Mouse (Mus musculus) forebrain, embryonic 12.5 days (tissue): ENCODE measurements at regions not wholly inside any gene's neighbourhood (a gene's known extent, or its start where the extent isn't known, plus 50 kb on each side); places are given as distances from the start of the nearest gene placed in this dataset.

ENCODE experiments used
- ATAC-seq: fragments of 200-750 bp; cut with Nextera tagmentation; 2 replicates; pipeline ENCODE4 v1.8.0; 2017; ENCODE audit warnings: moderate TSS enrichment; ENCODE audit not compliant: low FRiP score
- H3K27ac ChIP-seq: fragments of 300-500 bp; sonication (generic); 2 replicates; pipeline ENCODE4 v1.5.1; 2016; ENCODE audit warnings: mild to moderate bottlenecking
- H3K27me3 ChIP-seq: fragments of 300-500 bp; sonication (generic); 2 replicates; pipeline ENCODE4 v1.6.1; 2016; ENCODE audit warnings: mild to moderate bottlenecking
- H3K36me3 ChIP-seq: fragments of 300-500 bp; sonication (generic); replicated peaks from 2 replicates; pipeline ENCODE4 v1.6.1; 2016; ENCODE audit warnings: mild to moderate bottlenecking
- H3K4me1 ChIP-seq: fragments of 300-500 bp; sonication (generic); 2 replicates; pipeline ENCODE4 v1.6.1; 2016
- H3K4me2 ChIP-seq: fragments of 300-500 bp; sonication (generic); 2 replicates; pipeline ENCODE4 v1.6.1; 2016; ENCODE audit warnings: mild to moderate bottlenecking, moderate library complexity
- H3K4me3 ChIP-seq: fragments of 300-500 bp; sonication (generic); replicated peaks from 2 replicates; pipeline ENCODE4 v1.5.1; 2016; ENCODE audit warnings: mild to moderate bottlenecking
- H3K9ac ChIP-seq: fragments of 300-500 bp; sonication (generic); 2 replicates; pipeline ENCODE4 v1.6.1; 2016; ENCODE audit warnings: mild to moderate bottlenecking
- H3K9me3 ChIP-seq: fragments of 300-500 bp; sonication (generic); 2 replicates; pipeline ENCODE4 v1.6.1; 2016
- WGBS: fragments of 180-500 bp; shearing (Covaris S2); methylation state at CpG from one replicate; pipeline ENCODE4 v1.1.7; 2016; 5-methylcytosine and 5-hydroxymethylcytosine counted together

DNA sequence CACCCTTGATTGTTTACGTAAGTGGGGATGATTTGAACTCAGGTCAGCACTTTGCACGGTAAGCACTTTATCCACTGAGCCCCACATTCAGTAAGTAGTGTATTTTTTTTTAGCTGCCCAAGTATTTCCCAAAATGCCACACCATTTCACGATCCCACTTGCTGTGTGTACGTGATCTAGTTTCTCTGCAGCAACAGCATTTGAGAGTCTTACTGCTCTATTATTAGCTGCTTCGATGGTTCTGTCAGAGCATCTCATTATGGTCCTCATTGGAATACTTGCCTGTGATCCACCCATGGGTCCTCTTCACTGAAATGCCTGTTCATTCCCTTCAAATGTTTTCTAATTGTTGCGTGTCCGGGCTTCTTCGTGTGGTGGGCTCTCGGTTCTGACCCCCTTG lies 120.1 kb upstream of the Ces5a start:
- Histone ChIP-seq H3K4me2 (no peak overlapping the region), H3K9me3 (no peaks in the 10 kb centered on the region), H3K36me3 (no peaks in the 10 kb centered on the region), H3K9ac (no peak overlapping the region), H3K27me3 (no peaks in the 10 kb centered on the region), H3K27ac (no peak overlapping the region), H3K4me3 (no peak overlapping the region), H3K4me1 (no peaks in the 10 kb centered on the region)
- WGBS, result 90% methylated on average over 9 of the region's 9 CpGs
- ATAC-seq, result no peak

DNA sequence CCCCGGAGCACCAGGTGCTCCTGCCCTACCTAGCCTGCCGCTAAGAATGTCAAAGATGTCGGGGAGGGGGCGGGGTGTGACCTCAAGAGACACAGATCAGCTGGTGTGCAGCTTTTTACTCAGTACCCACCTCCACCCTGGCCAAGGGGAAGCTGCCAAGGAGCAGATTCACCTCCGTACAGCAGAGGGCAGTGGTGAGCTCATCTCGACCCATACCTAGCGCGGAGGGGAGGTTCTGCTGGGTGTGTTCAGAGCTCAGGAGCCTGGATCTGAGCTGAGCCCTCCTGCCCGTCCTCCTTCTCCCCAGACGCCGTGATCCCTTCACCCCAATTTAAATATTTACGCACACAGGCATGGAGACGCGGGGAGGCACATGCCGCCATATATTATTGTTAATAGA lies 126.1 kb upstream of the Ces5a start:
- Histone ChIP-seq H3K4me3 (peak overlapping the region; percentile 23), H3K36me3 (no peaks in the 10 kb centered on the region), H3K27ac (no peak overlapping the region), H3K9ac (no peak overlapping the region), H3K9me3 (no peaks in the 10 kb centered on the region), H3K27me3 (no peaks in the 10 kb centered on the region), H3K4me1 (no peaks in the 10 kb centered on the region), H3K4me2 (peak overlapping the region; percentile 50)
- WGBS, result 1% methylated on average over 15 of the region's 15 CpGs
- peak; percentile 96 for ATAC-seq

DNA sequence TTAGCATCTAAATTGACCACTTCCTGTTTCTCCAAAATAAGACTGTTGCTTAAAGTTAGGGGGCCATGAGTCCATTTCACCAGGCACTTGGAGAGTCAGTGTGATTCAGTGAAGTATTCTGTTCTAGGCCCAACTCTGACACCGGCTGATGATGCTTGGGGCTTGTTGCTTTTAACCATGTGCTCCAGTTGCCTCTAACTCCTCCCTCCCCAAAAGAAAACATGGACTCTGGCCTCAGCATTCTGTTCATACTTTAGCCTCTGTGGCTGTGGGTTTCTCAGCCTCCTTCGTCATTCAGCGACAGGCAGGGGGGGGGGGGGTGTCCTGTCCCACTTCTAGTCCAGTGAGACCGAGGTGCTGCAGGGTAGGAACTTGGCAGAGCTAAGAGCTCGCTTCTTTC lies 126.6 kb upstream of the Ces5a start:
- no peak overlapping the region for H3K9ac ChIP-seq
- 80% methylated on average over 5 of the region's 5 CpGs for WGBS
- no peak for ATAC-seq

DNA sequence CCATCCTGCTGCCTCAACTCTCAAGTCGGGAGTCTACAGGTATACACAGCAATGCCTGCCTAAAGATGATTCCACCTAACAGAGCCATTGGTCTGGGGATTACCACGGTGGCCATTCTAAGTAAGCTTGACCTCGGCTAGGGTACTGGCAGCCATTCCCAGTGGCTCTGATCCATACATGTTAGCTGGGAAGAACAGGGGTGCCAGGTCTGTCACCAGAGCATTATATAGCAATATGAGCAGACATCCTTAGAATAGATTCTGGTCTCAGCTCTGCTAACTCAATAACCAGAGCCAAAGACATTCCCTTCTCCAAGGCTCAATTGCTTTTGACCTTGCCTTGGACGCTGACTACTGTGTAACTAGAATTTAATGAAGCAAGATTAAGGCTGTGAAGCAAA lies 128.2 kb upstream of the Ces5a start:
- 90% methylated on average over 4 of the region's 4 CpGs for whole genome bisulfite sequencing
- H3K9me3 ChIP-seq, result no peaks in the 10 kb centered on the region
- no peak overlapping the region for H3K4me3 ChIP-seq
- no peaks in the 10 kb centered on the region for H3K4me1 ChIP-seq
- no peaks in the 10 kb centered on the region for H3K36me3 ChIP-seq
- ATAC-seq, result no peak
- no peak overlapping the region for H3K4me2 ChIP-seq
- no peaks in the 10 kb centered on the region for H3K27me3 ChIP-seq
- no peak overlapping the region for H3K27ac ChIP-seq
- H3K9ac ChIP-seq, result no peak overlapping the region

More for the DNA sequence above, 126.6 kb upstream of the Ces5a start:
- Histone ChIP-seq H3K27ac (no peak overlapping the region), H3K27me3 (no peaks in the 10 kb centered on the region), H3K4me1 (no peaks in the 10 kb centered on the region), H3K4me2 (peak overlapping the region; percentile 50), H3K4me3 (no peak overlapping the region), H3K9me3 (no peaks in the 10 kb centered on the region), H3K36me3 (no peaks in the 10 kb centered on the region)

DNA sequence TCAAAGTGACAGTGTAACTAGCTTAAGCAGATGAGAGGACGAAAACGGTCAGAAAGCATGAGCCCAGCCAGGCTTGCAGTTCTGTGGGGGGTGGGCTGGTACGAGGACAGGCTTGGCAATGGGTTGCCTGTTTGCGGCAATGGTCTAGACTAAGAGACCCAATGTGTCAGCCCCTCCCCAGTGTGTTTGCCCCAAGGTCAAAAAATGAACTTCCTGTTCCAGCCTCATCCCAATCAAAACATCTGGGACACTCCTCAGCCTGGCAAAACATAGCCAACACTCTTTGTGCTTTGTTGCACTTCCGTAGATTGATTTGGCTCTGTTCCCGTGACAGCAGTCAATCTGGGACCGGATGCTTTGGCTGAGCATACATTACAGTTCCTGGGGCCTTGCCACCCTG lies 132.7 kb upstream of the Ces5a start:
- 73% methylated on average over 7 of the region's 7 CpGs for WGBS
- no peaks in the 10 kb centered on the region for H3K4me1 ChIP-seq
- H3K27me3 ChIP-seq, result no peaks in the 10 kb centered on the region
- ATAC-seq, result no peak
- H3K9ac ChIP-seq, result no peak overlapping the region
- H3K36me3 ChIP-seq, result no peaks in the 10 kb centered on the region
- H3K4me3 ChIP-seq, result no peak overlapping the region
- no peak overlapping the region for H3K4me2 ChIP-seq
- H3K9me3 ChIP-seq, result no peaks in the 10 kb centered on the region
- H3K27ac ChIP-seq, result no peak overlapping the region

DNA sequence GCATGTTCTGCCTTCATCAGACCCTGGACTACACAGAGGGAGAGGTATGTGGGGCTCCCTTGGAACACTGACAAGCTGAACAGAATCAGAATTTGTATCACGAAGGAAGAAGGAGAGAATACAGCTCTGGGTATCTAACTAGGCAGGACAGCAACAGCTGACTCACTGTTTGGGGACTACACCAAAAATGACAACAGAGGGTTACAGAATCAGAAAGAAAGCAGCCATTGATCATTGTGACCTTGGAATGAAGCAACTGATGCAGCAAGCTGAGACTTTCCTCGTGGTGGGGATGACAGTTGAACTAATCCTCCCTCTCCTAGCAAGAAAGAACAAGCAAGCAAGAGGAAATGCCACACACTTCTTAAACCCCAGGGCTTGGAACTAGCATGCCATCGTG lies 135.0 kb upstream of the Gnao1 start:
- Histone ChIP-seq H3K4me3 (no peak overlapping the region), H3K9me3 (no peaks in the 10 kb centered on the region), H3K27me3 (no peaks in the 10 kb centered on the region), H3K36me3 (no peaks in the 10 kb centered on the region), H3K4me2 (no peak overlapping the region), H3K4me1 (no peaks in the 10 kb centered on the region), H3K9ac (no peak overlapping the region), H3K27ac (no peak overlapping the region)
- 69% methylated on average over 3 of the region's 3 CpGs for WGBS
- ATAC-seq, result no peak

DNA sequence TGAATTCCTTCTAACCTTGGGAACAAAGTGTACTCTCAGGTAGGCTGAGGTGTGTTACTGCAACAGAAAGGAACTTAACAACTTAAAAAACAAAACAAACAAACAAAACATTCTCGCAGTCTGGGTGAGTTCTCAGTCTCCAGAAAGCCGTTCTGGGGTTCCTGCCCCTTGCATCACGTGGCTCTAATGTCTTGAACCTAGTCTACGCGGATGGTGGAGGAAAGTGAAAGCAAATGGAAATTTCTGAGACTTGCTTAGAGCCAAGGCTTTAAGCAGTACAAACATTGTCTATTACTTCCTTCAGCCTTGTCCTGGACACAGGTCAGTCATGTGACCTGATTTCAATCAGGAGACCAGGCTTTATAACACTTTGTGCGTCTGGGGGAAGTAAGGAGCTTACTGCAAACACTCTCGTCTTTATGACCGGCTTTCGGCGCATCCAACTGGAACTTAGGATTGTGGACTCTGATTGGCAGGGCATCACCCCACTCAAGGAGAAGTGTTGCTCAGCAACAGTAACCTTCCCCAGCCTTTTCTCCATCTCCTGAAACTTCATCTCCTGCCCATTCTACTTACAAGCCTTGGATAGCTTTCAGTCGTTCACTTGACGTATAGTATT lies 125.9 kb upstream of the Gnao1 start:
- Histone ChIP-seq H3K4me1 (peaks cover 2% of the 10 kb centered on the region; the same call in 1 of the 2 replicates), H3K4me2 (no peak overlapping the region), H3K9ac (no peak overlapping the region), H3K27me3 (no peaks in the 10 kb centered on the region), H3K4me3 (no peak overlapping the region), H3K9me3 (no peaks in the 10 kb centered on the region), H3K36me3 (no peaks in the 10 kb centered on the region), H3K27ac (no peak overlapping the region)
- WGBS, result 87% methylated on average over 12 of the region's 12 CpGs
- ATAC-seq, result no peak

DNA sequence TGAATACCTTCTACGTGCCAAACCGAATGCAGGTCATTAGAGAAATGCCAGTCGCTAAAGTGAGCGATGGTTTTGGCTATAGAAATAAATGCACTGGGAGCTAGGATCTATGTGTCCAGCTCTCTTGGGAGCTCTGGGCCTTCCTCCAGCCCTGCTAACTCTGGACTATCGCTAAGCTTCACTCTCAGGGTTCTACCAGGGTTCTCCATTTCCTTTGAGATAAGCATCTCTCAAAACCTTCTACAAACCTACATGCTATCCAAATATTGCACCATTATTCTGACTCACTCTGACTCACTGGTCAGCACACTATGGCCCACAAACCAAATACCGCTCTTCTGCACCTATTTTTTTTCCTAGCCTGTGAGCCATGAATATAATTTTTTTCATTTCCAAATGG lies 125.4 kb upstream of the Gnao1 start:
- Histone ChIP-seq H3K4me3 (no peak overlapping the region), H3K9ac (no peak overlapping the region)
- WGBS, result 93% methylated on average over 6 of the region's 6 CpGs

DNA sequence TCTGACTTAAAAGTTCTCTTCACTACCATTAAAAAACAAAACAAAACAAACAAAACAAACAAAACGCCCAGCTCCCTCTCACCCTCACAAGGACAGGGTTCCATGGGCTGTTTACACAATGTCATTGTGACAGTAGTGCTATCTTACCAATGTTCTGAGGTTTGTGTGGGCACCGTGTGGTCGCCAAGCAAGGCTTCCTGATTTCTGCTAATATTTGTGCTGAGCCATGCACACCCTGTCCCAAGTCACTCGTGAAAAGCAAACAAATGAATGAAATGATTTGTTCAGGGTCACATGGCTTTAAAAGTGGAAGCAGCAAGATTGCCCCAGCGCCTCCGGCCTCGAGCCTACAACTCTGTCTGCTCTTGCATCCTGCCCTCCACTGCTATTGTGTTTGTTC lies 120.9 kb upstream of the Gnao1 start:
- Histone ChIP-seq H3K9ac (no peak overlapping the region), H3K36me3 (no peaks in the 10 kb centered on the region), H3K4me2 (no peak overlapping the region), H3K4me1 (peaks cover 10% of the 10 kb centered on the region), H3K27me3 (no peaks in the 10 kb centered on the region), H3K4me3 (no peak overlapping the region), H3K9me3 (no peaks in the 10 kb centered on the region), H3K27ac (no peak overlapping the region)
- WGBS, result 52% methylated on average over 7 of the region's 7 CpGs
- no peak for ATAC-seq

More for the DNA sequence above, 125.4 kb upstream of the Gnao1 start:
- no peak overlapping the region for H3K4me2 ChIP-seq
- no peak overlapping the region for H3K27ac ChIP-seq
- H3K36me3 ChIP-seq, result no peaks in the 10 kb centered on the region
- H3K27me3 ChIP-seq, result no peaks in the 10 kb centered on the region
- no peak for ATAC-seq
- H3K9me3 ChIP-seq, result no peaks in the 10 kb centered on the region
- peaks cover 6% of the 10 kb centered on the region; the same call in 1 of the 2 replicates for H3K4me1 ChIP-seq

DNA sequence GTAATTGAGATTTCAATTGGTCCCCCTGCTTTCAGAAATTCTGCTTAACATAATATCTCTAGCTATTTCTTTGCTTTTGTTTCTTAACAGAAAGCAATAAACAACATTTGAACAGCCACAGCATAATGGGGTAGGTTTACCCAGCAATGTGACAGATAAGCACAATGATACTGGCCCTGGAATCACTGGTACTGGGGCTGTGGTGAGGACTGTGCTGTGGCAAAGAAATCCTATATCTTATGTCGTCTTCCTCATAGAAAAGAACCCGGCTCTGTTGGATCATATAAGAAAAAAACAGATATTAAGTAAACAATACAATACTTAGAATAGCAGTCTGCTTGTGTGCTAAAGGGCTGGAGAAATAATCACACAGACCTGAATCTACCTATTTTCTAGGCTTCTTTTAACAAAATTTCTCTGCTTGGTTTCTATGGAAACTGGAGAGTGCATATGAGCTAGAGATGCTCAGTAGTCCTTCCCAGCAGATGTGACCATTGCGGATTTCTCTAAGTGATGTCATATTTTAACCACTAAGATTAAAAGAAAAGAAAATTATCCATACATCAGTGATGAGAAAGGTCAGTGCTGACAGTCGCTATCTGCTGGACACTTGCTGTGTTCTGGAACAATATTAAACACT lies 119.8 kb upstream of the Gnao1 start:
- no peak for ATAC-seq
- H3K36me3 ChIP-seq, result no peaks in the 10 kb centered on the region
- no peak overlapping the region for H3K4me3 ChIP-seq
- 82% methylated on average over 4 of the region's 4 CpGs for WGBS
- no peak overlapping the region for H3K9ac ChIP-seq
- no peaks in the 10 kb centered on the region for H3K27me3 ChIP-seq
- H3K4me2 ChIP-seq, result no peak overlapping the region
- H3K9me3 ChIP-seq, result no peaks in the 10 kb centered on the region
- no peak overlapping the region for H3K27ac ChIP-seq
- H3K4me1 ChIP-seq, result peaks cover 10% of the 10 kb centered on the region

DNA sequence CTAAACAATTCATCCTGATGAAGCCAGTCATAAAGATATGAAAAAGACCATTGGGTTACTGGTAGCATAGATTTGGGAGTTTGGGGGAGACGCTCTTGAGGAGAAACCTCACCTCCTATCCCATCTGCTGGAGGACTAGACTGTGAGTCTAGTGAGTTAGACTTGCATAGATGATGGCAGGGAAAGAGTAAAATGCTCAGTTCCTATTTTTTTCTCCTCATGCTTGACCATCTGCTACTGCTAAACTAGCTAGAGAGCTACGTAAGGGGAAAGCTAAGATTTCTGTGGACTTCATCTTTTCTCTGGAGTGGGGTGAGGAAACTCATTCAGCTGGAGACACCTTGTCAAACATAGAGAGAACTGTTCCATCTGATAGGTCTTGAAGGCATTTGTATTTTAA lies 118.4 kb upstream of the Gnao1 start:
- Histone ChIP-seq H3K4me1 (peaks cover 10% of the 10 kb centered on the region), H3K4me3 (no peak overlapping the region)
- 89% methylated on average over 2 of the region's 2 CpGs for WGBS

DNA sequence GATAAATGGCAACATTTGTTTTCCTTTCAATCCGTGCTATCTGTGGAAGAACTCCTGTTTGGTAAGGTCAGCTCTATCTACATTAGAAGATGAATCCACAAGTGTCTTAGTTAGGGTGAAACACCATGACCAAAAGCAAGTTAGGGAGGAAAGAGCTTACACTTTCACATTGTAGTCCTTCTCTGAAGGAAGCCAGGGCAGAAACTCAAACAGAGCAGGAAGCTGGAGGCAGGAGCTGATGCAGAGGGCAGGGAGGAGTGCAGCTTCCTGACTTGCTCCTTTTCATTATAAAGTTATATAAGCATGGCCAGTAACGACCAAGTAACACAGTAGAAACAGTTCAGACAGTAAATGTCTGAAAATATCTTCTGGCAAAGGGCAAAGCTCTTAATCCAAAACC lies 117.9 kb upstream of the Gnao1 start:
- WGBS, result 77% methylated on average over 2 of the region's 2 CpGs
- H3K27ac ChIP-seq, result no peak overlapping the region
- ATAC-seq, result no peak
- no peaks in the 10 kb centered on the region for H3K27me3 ChIP-seq
- peaks cover 10% of the 10 kb centered on the region for H3K4me1 ChIP-seq
- H3K4me3 ChIP-seq, result no peak overlapping the region
- H3K9ac ChIP-seq, result no peak overlapping the region
- no peaks in the 10 kb centered on the region for H3K9me3 ChIP-seq
- H3K36me3 ChIP-seq, result no peaks in the 10 kb centered on the region
- no peak overlapping the region for H3K4me2 ChIP-seq

More for the DNA sequence above, 118.4 kb upstream of the Gnao1 start:
- no peak for ATAC-seq
- no peaks in the 10 kb centered on the region for H3K36me3 ChIP-seq
- H3K27ac ChIP-seq, result no peak overlapping the region
- H3K9me3 ChIP-seq, result no peaks in the 10 kb centered on the region
- no peak overlapping the region for H3K4me2 ChIP-seq
- H3K27me3 ChIP-seq, result no peaks in the 10 kb centered on the region
- H3K9ac ChIP-seq, result no peak overlapping the region

DNA sequence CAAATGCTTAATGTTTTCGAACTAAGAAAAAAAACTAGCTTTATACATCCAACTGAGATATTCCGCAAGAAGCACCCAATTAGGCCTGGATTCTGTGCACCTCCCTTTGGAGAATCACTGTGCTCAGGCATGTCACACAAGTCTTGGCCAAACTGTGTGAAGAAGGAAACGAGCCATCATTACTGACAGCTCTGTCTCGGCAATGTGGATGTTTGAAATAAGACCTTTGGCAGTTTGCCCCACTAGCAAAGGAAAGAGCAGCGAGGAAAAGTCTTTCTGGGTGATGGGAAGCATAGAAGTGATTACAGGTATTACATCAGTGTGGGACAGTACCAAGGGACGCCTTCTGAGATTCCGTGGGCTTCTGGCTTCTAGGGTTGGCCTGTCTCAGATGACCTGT lies 112.6 kb upstream of the Gnao1 start:
- WGBS, result 78% methylated on average over 7 of the region's 7 CpGs
- no peak overlapping the region for H3K9ac ChIP-seq
- H3K9me3 ChIP-seq, result no peaks in the 10 kb centered on the region
- H3K36me3 ChIP-seq, result no peaks in the 10 kb centered on the region
- no peaks in the 10 kb centered on the region for H3K27me3 ChIP-seq
- H3K27ac ChIP-seq, result no peak overlapping the region
- H3K4me3 ChIP-seq, result no peak overlapping the region
- no peak for ATAC-seq
- H3K4me2 ChIP-seq, result no peak overlapping the region
- H3K4me1 ChIP-seq, result peaks cover 4% of the 10 kb centered on the region
